Mouse (Mus musculus): ENCODE data around the gene Glrx2. TPM values are rescaled to one million over a fixed set of nuclear protein-coding genes. Genes with fewer than 3 reads are reported as not detected.
"Not testable (repeated sequence)": the region's sequence is repeated elsewhere in the genome, so short reads cannot be mapped to it uniquely, and the experiment has no call there.

The Glrx2 gene
- 10 to 100 TPM; 70.0 to 70.7 TPM for total RNA-seq (2021)

DNA sequence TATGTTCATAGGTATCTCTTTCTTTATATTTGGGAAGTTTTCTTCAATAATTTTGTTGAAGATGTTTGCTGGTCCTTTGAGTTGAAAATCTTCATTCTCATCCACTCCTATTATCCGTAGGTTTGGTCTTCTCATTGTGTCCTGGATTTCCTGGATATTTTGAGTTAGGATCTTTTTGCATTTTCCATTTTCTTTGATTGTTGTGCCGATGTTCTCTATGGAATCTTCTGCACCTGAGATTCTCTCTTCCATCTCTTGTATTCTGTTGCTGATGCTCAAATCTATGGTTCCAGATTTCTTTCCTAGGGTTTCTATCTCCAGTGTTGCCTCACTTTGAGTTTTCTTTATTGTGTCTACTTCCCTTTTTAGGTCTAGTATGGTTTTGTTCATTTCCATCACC is at the start of gene Glrx2:
Gene Glrx2 (plus strand): TSS at position 301 of the 400 bp plus-strand sequence.
- DNase-seq, result not testable (repeated sequence)

GRCm38 (mm10) chr1:143675734-143676361 is 40.3 kb upstream of the Glrx2 start:
- DNase-seq, result no peak

DNA sequence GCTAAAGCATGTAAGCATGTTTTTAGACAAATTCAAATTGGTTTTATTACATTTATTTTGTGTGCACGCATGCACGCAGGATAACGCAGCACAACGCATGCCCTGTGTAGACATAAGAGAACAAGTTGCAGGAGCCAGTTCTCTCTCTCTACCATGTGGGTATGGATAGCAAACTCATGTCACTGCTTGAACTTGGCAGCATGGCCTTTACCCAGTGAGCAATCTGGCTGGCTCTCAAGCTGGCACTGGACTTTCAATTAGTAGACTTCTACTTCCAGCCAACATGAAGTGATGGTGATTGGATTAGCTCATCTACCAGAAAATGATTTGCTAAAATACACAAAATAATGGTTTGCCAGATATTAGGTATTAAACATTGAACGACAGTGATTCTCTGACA is 35.0 kb upstream of the Glrx2 start:
- peak; percentile 37 for DNase-seq

GRCm38 (mm10) chr1:143684849-143685248 is 31.3 kb upstream of the Glrx2 start:
- DNase-seq, result no peak

- no peak for DNase-seq
Measured at GRCm38 (mm10) chr1:143701736-143702135, 14.4 kb upstream of the Glrx2 start.

DNA sequence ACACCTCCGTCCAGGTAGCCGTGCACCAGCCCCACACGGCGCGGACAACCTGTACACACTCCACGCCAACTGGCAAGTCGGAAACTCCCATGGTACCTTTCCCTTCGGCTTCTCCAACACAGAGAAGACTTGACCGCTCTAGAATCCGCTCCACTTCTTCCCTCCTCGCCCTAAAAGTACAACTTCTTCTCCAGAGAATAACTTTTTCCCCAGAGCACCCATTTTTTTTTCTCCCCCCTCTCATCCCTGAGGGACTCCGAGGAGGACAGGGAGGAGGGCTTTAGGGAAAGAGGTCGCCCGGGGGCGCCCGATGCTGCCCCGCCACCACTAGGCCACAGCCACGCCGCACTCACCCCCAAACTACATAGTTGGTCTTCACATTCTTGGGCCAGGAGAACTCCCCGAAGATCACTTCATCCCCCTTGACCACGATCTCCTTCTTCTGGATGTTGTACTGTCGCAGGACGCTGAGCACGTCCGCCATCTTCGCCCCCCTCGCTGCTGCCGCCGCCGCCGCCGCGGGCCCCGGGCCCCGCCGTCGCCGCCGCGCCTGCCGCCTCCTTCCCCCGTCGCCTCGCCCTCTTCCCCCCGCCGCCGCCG is 13.9 kb upstream of the Glrx2 start:
- DNase-seq, result no peak

GRCm38 (mm10) chr1:143702741-143703262 is 13.3 kb upstream of the Glrx2 start, which contains the start of gene Cdc73:
Gene Cdc73 (minus strand): TSS chr1:143702893.
- DNase-seq, result peak; percentile 93

DNA sequence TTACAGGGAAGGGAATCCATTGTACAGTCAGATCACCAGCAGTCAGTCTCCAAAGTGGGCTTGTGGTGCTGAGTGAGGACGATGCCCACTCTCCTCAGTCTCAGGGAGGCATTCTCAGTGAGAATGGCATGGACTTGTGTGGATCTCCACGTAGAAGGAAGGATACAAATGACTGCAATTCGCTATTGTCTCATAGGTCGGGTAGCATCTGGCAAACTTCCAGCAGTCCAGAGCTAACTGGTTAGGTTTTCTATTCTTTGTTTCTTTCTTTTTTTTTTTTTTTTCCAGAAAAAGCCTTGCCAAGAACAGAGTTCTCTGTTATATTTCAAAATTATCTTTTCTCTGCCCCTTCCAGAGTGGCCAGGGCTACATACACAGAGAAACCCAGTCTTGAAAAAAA is 9.1 kb upstream of the Glrx2 start:
- DNase-seq, result peak; percentile 12

- DNase-seq, result no peak
Measured at GRCm38 (mm10) chr1:143708361-143708760, 7.8 kb upstream of the Glrx2 start.

DNA sequence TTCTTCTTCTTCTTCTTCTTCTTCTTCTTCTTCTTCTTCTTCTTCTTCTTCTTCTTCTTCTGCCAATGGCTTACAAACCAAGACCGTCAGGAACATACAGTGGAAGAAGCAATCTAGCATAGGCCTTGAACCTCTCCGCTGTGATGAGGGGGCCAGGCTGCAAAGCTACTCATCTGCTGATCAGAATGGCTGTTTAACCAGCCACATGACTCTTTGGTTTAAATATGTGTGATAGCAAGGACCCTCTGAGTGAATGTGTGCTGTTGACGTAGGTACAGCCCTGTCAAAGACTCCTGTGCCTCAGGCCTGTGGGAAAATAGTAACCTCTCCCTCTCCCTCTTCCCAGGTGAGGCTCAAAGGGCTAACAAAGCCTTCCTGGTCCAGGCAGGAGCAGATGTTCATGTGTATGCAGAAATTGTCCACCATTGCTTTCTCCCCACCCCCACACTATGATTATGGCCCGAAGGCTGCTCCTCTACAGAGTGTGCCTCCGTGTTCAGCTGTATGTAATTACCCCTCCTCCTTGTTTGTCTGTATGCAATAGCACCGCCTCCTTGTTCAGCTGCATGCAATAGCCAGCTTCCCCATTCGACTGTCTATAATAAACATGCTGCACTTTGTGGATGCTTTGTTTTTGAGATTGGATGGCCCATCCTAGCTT is 6.0 kb upstream of the Glrx2 start:
- DNase-seq, result no peak

- DNase-seq, result no peak
Measured at GRCm38 (mm10) chr1:143710627-143710976, 5.5 kb upstream of the Glrx2 start.

DNA sequence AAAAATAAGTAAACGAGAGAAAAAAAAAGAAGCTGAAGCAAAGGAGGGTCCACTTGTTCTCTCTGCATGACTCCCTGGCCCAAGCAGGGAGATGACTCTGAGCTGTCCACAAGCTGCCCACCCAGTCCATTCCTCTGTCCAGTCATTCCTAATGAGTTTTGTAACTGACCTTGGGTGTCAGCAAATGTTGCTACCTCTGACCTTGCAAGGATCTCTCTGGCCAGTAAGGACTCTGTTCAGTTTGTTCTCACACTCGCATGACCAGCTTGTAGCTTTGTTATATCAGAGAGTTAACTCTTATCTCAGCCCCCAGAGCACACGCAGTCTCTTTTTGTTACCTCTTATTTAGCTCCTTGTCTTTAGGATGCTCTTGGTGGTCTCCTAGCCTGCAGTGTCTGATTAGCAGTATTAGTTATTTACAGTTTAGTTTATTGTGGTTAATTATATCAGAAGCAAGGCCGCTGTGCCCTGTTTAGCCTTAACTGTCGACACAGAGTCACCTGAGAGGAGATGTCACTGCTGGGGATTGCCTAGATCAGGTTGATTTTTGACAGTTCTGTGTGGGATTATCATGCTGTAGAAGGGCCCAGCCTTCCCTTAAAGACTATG is 8.4 kb downstream of the Glrx2 start:
- DNase-seq, result no peak

DNA sequence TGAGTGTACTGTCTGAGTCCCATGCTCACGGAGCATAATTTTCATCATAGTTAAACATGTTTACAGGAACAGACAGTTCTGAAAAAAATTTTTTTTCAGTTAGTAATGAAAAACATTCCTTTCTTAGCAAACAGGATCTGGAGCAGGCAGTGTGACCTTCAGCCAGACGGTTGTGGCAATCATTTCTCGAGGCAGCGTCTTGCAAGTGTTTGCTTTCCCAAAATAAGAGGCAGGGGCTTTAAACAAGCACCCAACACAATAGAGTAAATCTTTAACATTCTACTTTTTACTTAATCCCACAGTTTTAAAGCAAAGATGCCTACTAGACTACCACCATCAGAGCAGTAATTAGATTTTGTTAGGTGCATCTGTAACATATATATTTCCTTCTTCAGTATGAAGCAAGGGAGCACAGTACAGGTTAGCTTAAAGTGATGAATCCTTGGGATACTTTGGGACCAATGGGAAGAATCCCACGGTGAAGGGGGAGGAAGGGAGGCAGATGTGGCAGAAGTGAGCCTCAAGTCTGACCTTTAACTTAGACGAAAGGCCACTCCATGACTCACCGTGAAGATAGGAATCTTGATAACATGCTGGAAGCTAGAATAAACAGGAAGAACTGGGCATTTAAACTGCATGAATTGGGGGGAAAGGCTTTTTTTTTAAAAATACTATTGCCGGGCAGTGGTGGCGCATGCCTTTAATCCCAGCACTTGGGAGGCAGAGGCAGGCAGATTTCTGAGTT is 11.7 kb downstream of the Glrx2 start:
- no peak for DNase-seq

GRCm38 (mm10) chr1:143730899-143731298 is 14.8 kb downstream of the Glrx2 start:
- peak; percentile 14 for DNase-seq

GRCm38 (mm10) chr1:143731691-143732090 is 15.6 kb downstream of the Glrx2 start:
- DNase-seq, result no peak

GRCm38 (mm10) chr1:143733914-143734410 is 17.8 kb downstream of the Glrx2 start:
- DNase-seq, result no peak

- DNase-seq, result no peak
Measured at GRCm38 (mm10) chr1:143738811-143739210, 22.7 kb downstream of the Glrx2 start.

DNA sequence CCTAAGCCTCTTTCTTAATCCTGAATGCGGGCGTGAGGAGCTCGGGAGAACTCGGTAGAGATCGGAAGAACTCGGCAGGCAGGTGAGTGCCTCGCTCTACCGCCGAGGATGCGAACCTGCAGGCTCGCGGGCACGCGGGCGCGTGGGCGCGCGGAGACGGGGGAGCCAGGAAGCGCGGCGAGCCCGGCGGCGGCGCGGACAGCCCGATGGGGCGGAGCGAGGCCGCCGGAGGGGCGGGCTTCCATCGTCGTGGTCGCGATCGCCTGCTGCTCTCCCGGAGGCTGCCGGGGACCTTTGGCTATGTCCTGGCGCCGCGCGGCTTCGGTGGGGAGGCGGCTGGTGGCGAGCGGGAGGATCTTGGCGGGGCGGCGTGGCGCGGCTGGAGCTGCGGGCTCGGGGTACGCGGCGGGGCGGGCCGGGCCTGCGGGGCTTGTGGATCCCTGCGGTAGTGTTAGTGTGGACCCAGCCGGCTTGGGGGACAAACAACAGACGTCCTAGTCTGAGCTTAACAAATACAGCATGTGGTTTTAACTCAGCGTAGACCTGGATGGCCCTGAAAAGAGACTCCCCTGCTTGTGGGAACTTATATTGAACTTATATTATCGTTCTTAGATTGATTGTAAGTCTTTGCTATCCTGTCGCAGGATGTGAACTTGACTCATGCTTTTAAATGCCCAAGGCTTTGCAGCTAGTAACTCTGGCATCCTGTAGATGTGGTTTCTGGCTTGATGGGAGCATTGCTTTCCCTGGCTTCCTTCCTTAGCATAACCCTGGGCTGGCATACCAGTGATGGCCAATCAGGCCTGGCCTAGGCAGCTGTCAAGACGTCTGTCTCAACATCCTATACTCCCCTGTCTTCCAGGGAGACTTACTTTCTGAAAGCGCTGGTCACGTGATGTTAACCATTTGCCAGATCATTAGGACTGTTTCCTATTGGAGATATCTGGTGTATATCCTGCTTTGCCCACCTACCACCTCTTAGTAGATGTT is 23.5 kb downstream of the Glrx2 start:
- peak; percentile 84 for DNase-seq

DNA sequence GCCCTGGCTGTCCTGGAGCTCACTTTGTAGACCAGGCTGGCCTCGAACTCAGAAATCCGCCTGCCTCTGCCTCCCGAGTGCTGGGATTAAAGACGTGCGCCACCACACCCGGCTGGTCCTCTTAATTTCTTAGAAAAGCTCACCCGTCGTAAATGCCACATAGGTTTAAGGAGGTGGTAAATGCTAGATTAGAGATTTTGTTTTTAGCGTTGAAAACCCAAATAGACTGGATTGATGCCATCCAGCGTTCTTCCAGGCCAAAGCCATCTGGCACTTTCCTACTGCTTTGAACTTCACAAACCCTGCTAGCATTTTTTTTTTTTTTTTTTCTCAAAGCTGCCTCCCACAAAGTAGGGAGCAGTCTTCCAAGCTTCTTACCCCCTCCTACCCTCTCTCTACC is 24.4 kb downstream of the Glrx2 start:
- DNase-seq, result no peak

DNA sequence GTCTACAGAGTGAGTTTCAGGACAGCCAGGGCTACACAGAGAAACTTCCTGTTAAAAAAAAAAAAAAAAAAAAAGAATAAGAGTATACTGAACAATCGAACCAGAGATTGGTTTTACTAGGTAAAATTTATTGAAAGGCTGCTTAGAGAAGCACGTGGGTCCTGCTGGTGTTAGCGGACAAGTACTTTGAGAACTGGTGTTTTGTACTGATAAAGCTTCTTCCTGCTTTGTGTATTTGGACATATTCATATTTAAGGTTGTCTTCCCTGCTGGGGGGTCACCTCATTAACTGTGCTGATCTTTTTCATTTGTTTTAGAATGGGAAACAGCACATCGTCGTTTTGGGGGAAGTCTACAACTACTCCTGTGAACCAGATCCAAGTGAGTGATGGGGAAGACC is 25.2 kb downstream of the Glrx2 start:
- no peak for DNase-seq

GRCm38 (mm10) chr1:143742186-143742585 is 26.0 kb downstream of the Glrx2 start:
- DNase-seq, result no peak

Measured in heart, postnatal 4 days (tissue).